Mouse (Mus musculus) testis, postnatal 14 days (tissue): ENCODE measurements at regions not wholly inside any gene's neighbourhood (a gene's known extent, or its start where the extent isn't known, plus 50 kb on each side); places are given as distances from the start of the nearest gene placed in this dataset.

Experiments
- DNase-seq: peaks from one replicate; pipeline ENCODE4 v3.0.0; 2021; ENCODE audit warnings: low spot score

DNA sequence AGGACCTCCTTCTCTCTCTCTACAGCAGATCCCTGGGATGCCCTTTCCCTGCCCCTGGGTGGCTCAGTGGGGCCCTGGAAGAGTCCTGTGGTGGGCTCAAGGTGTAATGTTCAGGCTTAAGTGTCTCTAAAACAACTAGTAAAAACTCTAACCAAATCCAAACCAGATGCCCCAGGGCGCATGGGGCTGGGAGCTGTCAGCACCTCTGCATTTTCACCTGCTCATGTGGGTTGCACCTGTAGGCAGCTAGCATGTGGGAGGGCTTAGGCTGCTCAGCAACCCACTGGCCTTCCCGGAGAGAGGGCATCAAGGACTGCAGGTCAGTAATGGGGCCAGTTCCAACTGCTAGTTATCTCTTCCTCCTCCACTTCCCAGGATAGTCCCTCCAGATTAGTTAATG is 104.8 kb upstream of the Gm12830 start:
- DNase-seq = no peak

DNA sequence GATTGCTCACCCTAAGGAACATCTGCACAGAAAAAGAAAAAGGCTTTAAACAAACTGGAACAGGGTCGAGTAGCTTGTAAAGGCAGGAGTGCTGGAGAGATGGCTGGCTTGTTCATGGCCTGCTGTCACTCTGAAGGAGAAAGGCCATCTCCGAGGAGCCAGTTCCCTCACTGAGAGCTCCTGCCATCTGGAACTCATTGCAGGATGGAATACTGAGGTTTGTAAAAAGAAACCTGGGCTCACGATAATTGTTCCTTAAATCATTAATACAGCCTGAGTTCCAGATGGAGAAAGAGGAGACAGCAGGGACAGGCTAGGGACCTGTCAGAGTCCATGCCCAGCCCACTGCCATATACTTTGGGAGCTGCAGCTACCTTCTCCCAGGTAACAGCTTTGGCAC is 100.8 kb upstream of the Gm12830 start:
- no peak for DNase-seq

DNA sequence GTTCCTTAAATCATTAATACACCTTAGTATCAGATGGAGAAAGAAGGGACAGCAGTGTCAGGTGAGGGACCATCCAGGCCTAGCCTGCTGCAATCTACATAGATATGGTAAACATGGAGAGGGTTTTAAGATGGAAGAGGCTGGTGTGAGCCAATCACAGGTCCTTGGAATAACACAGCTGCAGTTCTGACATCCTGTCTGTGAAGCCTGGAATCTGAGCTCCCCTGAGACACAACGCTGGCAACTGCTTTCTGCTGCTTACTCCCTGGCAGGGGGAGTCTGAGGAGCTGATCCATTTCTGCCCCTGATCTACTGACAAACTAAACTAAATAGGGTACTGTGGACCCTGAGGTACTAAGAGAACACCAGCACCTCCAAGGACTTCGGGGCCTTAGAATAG is 100.1 kb upstream of the Gm12830 start:
- no peak for DNase-seq

DNA sequence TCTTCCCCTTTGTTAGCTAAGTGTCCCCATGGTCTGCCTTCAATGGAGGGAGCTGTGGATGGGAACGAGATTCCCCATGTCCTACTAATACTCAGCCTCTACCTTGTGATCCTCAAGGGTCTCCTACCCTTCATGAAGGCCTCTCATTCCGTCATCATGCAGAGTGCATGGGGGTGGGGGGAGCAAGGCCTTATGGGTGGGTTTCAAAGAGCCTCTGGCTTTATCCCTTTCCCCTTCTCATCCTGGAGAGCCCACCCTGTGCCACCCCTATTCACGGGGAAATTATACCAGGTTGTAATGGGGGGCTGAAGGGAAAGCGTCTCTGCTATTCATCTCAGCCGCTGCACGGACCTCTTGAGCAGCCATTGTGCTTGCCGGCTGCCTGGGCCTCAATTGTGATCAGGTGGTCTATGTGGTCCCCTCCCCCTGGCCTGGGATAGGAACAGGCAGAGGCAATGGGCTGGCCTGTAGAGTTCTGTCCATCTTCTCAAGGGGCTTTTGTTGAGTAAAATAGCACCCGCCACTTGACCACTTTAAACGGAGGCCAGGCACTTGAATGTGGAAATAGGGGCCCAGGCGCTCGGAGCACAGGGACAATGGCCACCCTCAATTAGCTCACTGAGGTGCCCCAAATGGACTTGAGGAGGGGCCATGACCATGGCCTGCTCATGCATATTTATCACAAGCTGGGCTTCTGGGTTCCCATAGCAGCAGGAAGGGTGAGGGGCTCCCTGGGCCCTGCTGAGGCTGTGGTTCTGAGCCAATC is 93.1 kb upstream of the Gm12830 start:
- no peak for DNase-seq

DNA sequence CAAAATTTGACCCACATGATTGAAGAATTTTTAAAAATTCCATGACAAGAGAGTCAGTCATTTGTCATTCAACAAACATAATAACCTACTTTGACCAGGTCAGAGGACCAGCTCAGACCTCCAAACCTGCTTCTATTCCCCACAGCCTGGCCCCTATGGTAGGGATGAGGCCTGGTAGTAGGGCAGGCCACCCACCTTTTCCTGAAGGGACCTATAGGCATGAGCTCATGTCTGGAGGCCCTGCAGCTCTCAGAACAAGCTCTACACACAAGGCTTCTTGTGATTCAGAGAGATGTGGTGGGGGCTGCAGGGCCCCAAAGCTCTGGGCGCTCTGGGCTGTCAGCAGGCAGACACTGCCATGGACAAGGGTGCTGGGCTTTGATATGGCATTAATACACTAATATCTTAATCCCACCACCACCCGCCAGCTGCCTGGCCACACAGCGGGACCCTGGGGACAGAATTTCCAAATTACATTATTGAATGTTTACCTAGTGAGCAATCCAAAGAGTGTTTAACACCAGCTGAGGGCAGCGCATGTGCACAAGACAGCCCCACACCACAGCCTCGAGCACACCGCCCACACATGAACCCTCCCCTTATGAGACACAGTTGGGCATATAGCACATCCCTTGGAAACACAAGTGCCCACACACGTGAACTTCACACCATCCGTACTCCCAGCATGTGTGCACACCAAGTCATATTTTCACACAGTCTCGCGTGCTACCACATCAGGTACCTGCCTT is 88.1 kb upstream of the Gm12830 start:
- no peak for DNase-seq

DNA sequence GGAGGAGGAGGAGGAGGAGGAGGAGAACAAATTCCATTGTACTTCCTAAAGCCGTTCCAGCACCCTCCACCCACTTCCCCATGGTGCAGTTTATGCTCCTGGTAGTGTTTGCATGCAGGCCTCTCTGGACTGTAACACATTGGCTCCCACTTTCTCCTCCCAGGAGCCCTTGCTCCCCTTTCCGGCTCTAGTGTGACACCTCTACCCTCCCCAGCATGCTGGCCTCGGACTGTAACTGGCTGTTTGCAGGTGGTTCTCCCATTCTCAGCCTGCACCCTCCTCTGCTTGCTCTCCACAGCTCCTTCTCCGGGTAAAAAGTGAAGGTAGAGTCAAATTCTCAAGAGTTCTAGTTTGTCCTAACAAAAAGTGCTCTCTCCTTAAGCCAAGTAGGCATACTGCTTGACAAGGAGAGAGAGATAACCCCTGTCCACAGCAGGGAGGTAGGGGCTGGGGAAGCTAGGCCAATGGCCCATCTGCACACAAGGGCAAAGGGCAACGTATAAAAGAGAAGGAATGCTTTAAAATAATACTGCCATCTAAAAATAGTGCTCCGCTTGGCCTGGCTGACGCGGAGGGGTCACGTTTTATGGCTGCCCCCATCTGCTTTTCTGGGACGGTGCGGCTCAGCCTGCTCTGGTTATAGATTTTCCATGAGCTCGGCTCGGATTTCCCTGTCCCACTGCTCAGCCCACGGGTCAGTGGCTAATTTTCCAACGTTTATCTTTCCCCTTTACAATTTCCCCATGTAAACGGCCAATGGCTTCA is 82.4 kb upstream of the Gm12830 start:
- no peak for DNase-seq

DNA sequence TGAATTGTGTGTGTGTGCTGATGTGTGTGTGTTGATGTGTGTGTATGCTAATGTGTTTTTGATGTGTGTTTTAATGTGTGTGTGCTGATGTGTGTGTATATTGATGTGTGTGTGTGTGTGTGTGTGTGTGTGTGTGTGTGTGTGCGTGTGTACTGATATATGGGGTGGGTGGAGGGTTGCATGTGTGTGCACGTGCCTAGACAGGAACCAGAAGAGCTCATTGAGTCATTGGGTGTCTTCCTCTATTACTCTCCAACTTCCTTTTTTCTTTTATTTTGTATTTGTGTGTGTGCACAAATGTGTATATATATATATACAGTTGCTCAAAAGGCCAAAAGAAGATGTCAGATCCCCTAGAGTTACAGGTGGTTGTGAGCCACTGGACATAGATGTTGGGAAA is 73.4 kb upstream of the Gm12830 start:
- no peak for DNase-seq

DNA sequence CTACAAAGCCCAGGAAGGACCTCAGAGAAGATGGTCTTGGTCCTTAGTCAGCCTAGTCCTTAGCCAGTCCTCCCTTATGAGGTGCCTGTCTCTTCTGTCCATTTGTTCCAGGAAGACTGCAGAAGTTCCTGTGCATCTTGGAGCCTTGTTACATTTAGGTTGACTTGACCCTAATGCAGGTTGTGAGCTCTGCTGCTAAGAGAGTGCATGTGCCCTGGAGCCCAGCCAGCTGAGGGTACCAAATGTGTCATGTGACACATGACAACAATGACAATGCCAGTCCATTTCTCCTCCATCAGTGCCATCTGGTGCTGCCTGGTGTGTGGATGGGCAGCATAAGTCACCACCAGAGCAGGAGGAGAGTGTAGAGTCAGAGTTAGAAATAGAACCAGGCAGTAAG is 61.7 kb upstream of the Gm12830 start:
- no peak for DNase-seq

DNA sequence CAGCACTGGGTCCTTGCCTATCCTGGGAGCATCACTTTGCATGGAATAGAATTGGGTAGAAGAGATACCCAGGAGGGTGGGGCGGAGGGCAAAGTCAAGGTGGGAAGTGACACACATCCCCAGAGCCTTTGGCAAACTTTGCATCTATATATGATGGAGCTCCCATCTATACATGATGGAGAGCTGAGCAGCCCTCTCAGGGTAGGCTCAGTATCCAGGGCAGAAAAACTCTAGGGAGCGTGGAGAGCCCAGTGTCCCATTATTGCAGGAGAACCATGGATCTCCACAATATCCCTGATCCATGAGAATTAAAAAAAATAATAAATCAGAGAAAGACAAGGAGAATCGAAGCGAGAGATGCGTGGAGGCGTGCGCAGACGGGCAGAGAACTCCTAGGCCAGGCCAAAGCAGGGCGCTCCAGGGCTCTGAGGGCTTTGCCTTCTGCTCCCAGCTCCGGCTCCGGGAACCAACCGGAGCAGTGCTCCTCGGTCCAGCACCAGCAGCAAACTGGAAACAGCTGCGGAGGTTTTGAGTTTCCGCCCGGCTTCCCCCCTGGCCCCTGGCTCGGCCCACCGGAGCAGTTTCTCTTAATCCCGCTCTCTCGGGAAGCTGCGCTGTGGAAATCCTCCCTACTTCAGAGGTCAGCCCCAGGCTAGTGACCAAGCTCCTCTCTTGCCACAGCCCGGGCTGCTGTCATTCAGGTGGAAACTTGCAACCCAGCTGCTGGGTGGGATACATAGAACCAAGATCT is 54.7 kb upstream of the Gm12830 start:
- DNase-seq = no peak
